Mouse (Mus musculus): ENCODE data around the gene Rfk.

Gene Rfk

GRCm38 (mm10) chr19:17393841-17394591, at the start of gene Rfk:
Gene Rfk, plus strand, starts transcription at chr19:17394043.
- peak; percentile 76 for DNase-seq (ENCODE audit: low spot score)

GRCm38 (mm10) chr19:17344881-17345280, 49.0 kb upstream of the Rfk start:
- no peak for DNase-seq (ENCODE audit: low spot score)

- DNase-seq (ENCODE audit: low spot score), result no peak
Measured at GRCm38 (mm10) chr19:17346716-17347474, 46.9 kb upstream of the Rfk start.

- no peak for DNase-seq (ENCODE audit: low spot score)
Measured at GRCm38 (mm10) chr19:17347852-17348251, 46.0 kb upstream of the Rfk start.

GRCm38 (mm10) chr19:17353727-17354126, 40.1 kb upstream of the Rfk start:
- DNase-seq (ENCODE audit: low spot score), result no peak

- DNase-seq (ENCODE audit: low spot score), result no peak
Measured at GRCm38 (mm10) chr19:17354362-17354761, 39.5 kb upstream of the Rfk start.

GRCm38 (mm10) chr19:17354797-17355196, 39.0 kb upstream of the Rfk start:
- DNase-seq (ENCODE audit: low spot score), result no peak

GRCm38 (mm10) chr19:17355361-17355760, 38.5 kb upstream of the Rfk start:
- DNase-seq (ENCODE audit: low spot score), result no peak

GRCm38 (mm10) chr19:17355950-17356867, 37.6 kb upstream of the Rfk start:
- no peak for DNase-seq (ENCODE audit: low spot score)

- DNase-seq (ENCODE audit: low spot score), result no peak
Measured at GRCm38 (mm10) chr19:17356932-17357331, 36.9 kb upstream of the Rfk start.

GRCm38 (mm10) chr19:17357391-17357790, 36.5 kb upstream of the Rfk start:
- no peak for DNase-seq (ENCODE audit: low spot score)

- DNase-seq (ENCODE audit: low spot score), result no peak
Measured at GRCm38 (mm10) chr19:17359315-17359890, 34.4 kb upstream of the Rfk start.

GRCm38 (mm10) chr19:17361181-17361580, 32.7 kb upstream of the Rfk start:
- no peak for DNase-seq (ENCODE audit: low spot score)

GRCm38 (mm10) chr19:17364741-17365140, 29.1 kb upstream of the Rfk start:
- DNase-seq (ENCODE audit: low spot score), result no peak

GRCm38 (mm10) chr19:17366364-17367090, 27.3 kb upstream of the Rfk start:
- DNase-seq (ENCODE audit: low spot score), result no peak

- no peak for DNase-seq (ENCODE audit: low spot score)
Measured at GRCm38 (mm10) chr19:17368557-17368956, 25.3 kb upstream of the Rfk start.

- DNase-seq (ENCODE audit: low spot score), result no peak
Measured at GRCm38 (mm10) chr19:17369581-17369980, 24.3 kb upstream of the Rfk start.

- DNase-seq (ENCODE audit: low spot score), result no peak
Measured at GRCm38 (mm10) chr19:17372701-17373100, 21.1 kb upstream of the Rfk start, which contains the start of gene Gcnt1. Gene Gcnt1, minus strand, starts transcription at chr19:17372844.

- no peak for DNase-seq (ENCODE audit: low spot score)
Measured at GRCm38 (mm10) chr19:17378845-17379244, 15.0 kb upstream of the Rfk start.

- no peak for DNase-seq (ENCODE audit: low spot score)
Measured at GRCm38 (mm10) chr19:17380549-17380948, 13.3 kb upstream of the Rfk start.

GRCm38 (mm10) chr19:17382807-17383397, 10.9 kb upstream of the Rfk start:
- DNase-seq (ENCODE audit: low spot score), result no peak
